Mouse (Mus musculus): ENCODE measurements at regions not wholly inside any gene's neighbourhood (a gene's known extent, or its start where the extent isn't known, plus 50 kb on each side); places are given as distances from the start of the nearest gene placed in this dataset.

DNA sequence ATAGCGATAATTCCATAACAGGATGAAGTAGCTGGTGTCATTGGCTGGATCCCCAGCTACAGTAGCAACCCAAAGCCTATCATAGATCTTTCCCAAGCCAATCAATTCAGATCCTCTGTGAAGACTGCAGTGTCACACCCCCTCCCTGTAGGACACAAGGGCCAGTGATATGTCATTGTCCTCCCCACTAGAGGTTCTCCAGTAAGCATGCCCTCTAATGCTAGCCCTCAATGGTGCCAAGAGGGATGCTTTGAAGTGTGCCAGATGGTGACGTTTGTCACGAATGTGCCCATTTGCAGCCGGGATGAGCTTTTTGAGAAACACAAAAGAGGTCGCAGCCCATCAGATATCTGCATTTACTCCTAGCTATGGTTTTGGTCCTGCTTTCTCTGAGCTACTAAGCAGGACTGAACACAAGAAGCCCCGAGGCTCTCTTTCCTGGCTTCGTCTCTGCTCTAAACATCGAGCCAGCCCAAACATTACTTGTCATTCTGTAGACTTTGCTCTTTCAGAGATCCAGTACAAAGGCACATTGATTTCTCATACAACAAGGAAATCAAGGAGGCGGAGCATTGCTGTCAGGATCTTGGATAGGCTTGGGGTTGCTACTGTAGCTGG is 214.2 kb downstream of the Gm19410 start:
- TF ChIP-seq CTCF (conservative IDR thresholded peaks at IDR 0.05; ENCODE audit: insufficient read depth, insufficient read length, low read depth, low read length): no peak
- no peak for TF ChIP-seq POLR2A (IDR thresholded peaks at IDR 0.05; ENCODE audit: low read depth, low read length)
